Mouse (Mus musculus): ENCODE measurements around the gene Fubp1.

The Fubp1 gene

DNA sequence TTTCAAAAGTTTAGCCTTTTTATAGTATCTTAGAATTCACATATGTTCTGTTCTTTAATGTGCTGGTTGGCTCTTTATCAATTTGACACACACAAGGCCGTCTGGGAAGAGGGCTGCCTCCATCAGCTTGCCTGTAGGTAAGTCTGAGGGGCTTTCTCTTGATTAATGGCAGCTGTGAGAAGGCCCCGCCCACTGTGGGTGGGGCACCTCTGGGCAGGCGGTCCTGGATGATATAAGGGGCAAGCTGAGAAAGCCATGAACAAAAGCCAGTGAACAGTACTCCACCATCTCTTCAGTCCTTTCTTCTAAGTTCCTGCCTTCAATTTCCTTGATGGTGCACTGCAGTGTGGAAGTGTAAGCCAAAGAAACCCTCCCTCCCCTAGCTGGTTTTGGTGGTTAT, 71.9 kb downstream of the Fubp1 start:
- no peak for DNase-seq

DNA sequence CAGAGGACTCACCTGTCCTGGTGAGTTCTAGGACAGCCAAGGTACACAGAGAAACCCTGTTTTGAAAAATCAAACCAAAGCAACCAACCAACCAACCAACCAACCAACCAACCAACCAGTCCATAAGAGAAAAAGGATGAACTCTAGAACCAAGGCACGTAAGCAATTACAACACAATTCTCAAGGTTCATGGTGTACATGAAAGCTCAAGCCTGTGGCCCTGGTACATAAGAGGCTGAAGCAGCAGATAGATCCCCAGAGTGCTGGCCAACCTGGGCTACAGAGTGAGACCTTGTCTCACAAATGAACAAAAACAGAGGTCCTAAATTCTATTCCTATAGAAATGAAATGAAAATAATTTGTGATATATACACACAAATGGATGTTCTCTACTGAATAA, 74.1 kb downstream of the Fubp1 start:
- no peak for DNase-seq

DNA sequence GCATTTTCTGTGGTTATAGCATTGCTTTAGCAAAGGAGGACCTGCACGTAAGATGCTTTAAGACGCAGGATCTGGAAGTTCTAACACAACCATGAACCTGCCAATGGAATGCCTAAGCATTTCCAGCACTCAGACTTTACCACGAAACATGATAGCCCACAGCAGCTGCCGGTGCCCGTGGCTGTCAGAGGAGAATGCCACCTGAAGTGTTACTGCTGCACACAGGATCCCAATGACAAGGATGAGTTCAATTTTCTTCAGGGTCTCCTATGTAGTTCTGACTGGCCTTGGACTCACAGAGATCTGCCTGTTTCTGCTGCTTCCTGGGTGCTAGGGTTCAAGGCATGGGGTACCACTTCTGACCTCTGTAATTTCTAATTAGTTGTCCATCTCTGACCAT, 74.5 kb downstream of the Fubp1 start:
- DNase-seq = no peak

Data from kidney, postnatal 36 days (tissue).